Mouse (Mus musculus): Measurements from ENCODE around the gene Cdca4. TPM values are rescaled to one million over a fixed set of nuclear protein-coding genes. Genes with fewer than 3 reads are reported as not detected.
"Not testable (repeated sequence)": the region's sequence is repeated elsewhere in the genome, so short reads cannot be mapped to it uniquely, and the experiment has no call there.

The Cdca4 gene
- total RNA-seq, 1 experiment, result 78.2 TPM

- no peak for TF ChIP-seq ZC3H11A (IDR thresholded peaks at IDR 0.05; ENCODE audit: borderline replicate concordance, low read depth, low read length)
- no peak for TF ChIP-seq CHD2 (IDR thresholded peaks at IDR 0.05; ENCODE audit: low read depth, low read length)
- no peak for TF ChIP-seq ZNF384 (IDR thresholded peaks at IDR 0.05; ENCODE audit: low read depth, low read length)
- TF ChIP-seq HCFC1 (IDR thresholded peaks at IDR 0.05; ENCODE audit: borderline replicate concordance, insufficient read depth, low read length), result no peak
- no peak for TF ChIP-seq MAFK (IDR thresholded peaks at IDR 0.05; ENCODE audit: insufficient read depth, low read depth, low read length)
- Histone ChIP-seq H3K27ac (ENCODE audit: insufficient read depth, low read depth, low read length, poor library complexity, severe bottlenecking) (no peak overlapping the region; the same call in 1 of the 2 replicates), H3K4me3 (ENCODE audit: insufficient read depth in 1 of 2, low read depth in 1 of 2, low read length in 2 of 2, poor library complexity in 1 of 2, severe bottlenecking in 1 of 2) (no peak overlapping the region), H3K4me1 (ENCODE audit: control insufficient read depth in 2 of 2, insufficient read depth in 2 of 2, low read length in 2 of 2, poor library complexity in 1 of 2) (peaks cover 10 to 25% of the 10 kb centered on the region in 2 experiments), H3K9me3 (ENCODE audit: control insufficient read depth, insufficient read depth, low read depth, low read length) (no peaks in the 10 kb centered on the region), H3K36me3 (ENCODE audit: control insufficient read depth, insufficient read depth, low read length, poor library complexity, severe bottlenecking) (peaks cover 42% of the 10 kb centered on the region), H3K9ac (ENCODE audit: insufficient read depth, low read depth, low read length, poor library complexity, severe bottlenecking) (no peak overlapping the region)
- in situ Hi-C loops (cut with MboI; ENCODE audit: low sequenced_read_pairs in 2 of 2, unreplicated experiment in 2 of 2), result no loop called here
- DNase-seq (ENCODE audit: low read depth, low spot score), result no peak
These were observed 8.7 kb downstream of the Cdca4 start for GRCm38 (mm10) chr12:112820401-112820999.

- in situ Hi-C loops (cut with MboI; ENCODE audit: low sequenced_read_pairs in 2 of 2, unreplicated experiment in 2 of 2), result no loop called here
- Histone ChIP-seq H3K4me1 (ENCODE audit: control insufficient read depth in 2 of 2, insufficient read depth in 2 of 2, low read length in 2 of 2, poor library complexity in 1 of 2) (peaks cover 10 to 22% of the 10 kb centered on the region in 2 experiments), H3K36me3 (ENCODE audit: control insufficient read depth, insufficient read depth, low read length, poor library complexity, severe bottlenecking) (peaks cover 36% of the 10 kb centered on the region), H3K4me3 (ENCODE audit: insufficient read depth in 1 of 2, low read depth in 1 of 2, low read length in 2 of 2, poor library complexity in 1 of 2, severe bottlenecking in 1 of 2) (no peak overlapping the region), H3K9ac (ENCODE audit: insufficient read depth, low read depth, low read length, poor library complexity, severe bottlenecking) (no peak overlapping the region), H3K9me3 (ENCODE audit: control insufficient read depth, insufficient read depth, low read depth, low read length) (no peaks in the 10 kb centered on the region), H3K27ac (ENCODE audit: insufficient read depth, low read depth, low read length, poor library complexity, severe bottlenecking) (no peak overlapping the region)
- no peak for DNase-seq (ENCODE audit: low read depth, low spot score)
- TF ChIP-seq HCFC1 (IDR thresholded peaks at IDR 0.05; ENCODE audit: borderline replicate concordance, insufficient read depth, low read length) (no peak), MAFK (IDR thresholded peaks at IDR 0.05; ENCODE audit: insufficient read depth, low read depth, low read length) (no peak), CHD2 (IDR thresholded peaks at IDR 0.05; ENCODE audit: low read depth, low read length) (no peak), ZNF384 (IDR thresholded peaks at IDR 0.05; ENCODE audit: low read depth, low read length) (no peak), ZC3H11A (IDR thresholded peaks at IDR 0.05; ENCODE audit: borderline replicate concordance, low read depth, low read length) (no peak)
These were observed 10.1 kb downstream of the Cdca4 start for GRCm38 (mm10) chr12:112819057-112819662.

- H3K27ac ChIP-seq (ENCODE audit: insufficient read depth, low read depth, low read length, poor library complexity, severe bottlenecking); in situ Hi-C loops (cut with MboI; ENCODE audit: low sequenced_read_pairs in 2 of 2, unreplicated experiment in 2 of 2); DNase-seq (ENCODE audit: low read depth, low spot score); H3K4me3 ChIP-seq (ENCODE audit: insufficient read depth in 1 of 2, low read depth in 1 of 2, low read length in 2 of 2, poor library complexity in 1 of 2, severe bottlenecking in 1 of 2); H3K9ac ChIP-seq (ENCODE audit: insufficient read depth, low read depth, low read length, poor library complexity, severe bottlenecking); H3K9me3 ChIP-seq (ENCODE audit: control insufficient read depth, insufficient read depth, low read depth, low read length): not testable (repeated sequence)
- Histone ChIP-seq H3K36me3 (ENCODE audit: control insufficient read depth, insufficient read depth, low read length, poor library complexity, severe bottlenecking) (peaks cover 34% of the 10 kb centered on the region), H3K4me1 (ENCODE audit: control insufficient read depth in 2 of 2, insufficient read depth in 2 of 2, low read length in 2 of 2, poor library complexity in 1 of 2) (peaks cover 2 to 15% of the 10 kb centered on the region in 2 experiments; a peak in 3 of 4 replicates)
These were observed 12.4 kb downstream of the Cdca4 start for GRCm38 (mm10) chr12:112816866-112817265.

- Histone ChIP-seq H3K9me3 (ENCODE audit: control insufficient read depth, insufficient read depth, low read depth, low read length) (no peaks in the 10 kb centered on the region), H3K27ac (ENCODE audit: insufficient read depth, low read depth, low read length, poor library complexity, severe bottlenecking) (no peak overlapping the region), H3K36me3 (ENCODE audit: control insufficient read depth, insufficient read depth, low read length, poor library complexity, severe bottlenecking) (peaks cover 29% of the 10 kb centered on the region), H3K4me3 (ENCODE audit: insufficient read depth in 1 of 2, low read depth in 1 of 2, low read length in 2 of 2, poor library complexity in 1 of 2, severe bottlenecking in 1 of 2) (no peak overlapping the region), H3K9ac (ENCODE audit: insufficient read depth, low read depth, low read length, poor library complexity, severe bottlenecking) (no peak overlapping the region), H3K4me1 (ENCODE audit: control insufficient read depth in 2 of 2, insufficient read depth in 2 of 2, low read length in 2 of 2, poor library complexity in 1 of 2) (peaks cover 2 to 10% of the 10 kb centered on the region in 2 experiments; a peak in 3 of 4 replicates)
- DNase-seq (ENCODE audit: low read depth, low spot score), result no peak
- no peak for TF ChIP-seq ZNF384 (IDR thresholded peaks at IDR 0.05; ENCODE audit: low read depth, low read length)
- TF ChIP-seq CHD2 (IDR thresholded peaks at IDR 0.05; ENCODE audit: low read depth, low read length), result no peak
- no peak for TF ChIP-seq ZC3H11A (IDR thresholded peaks at IDR 0.05; ENCODE audit: borderline replicate concordance, low read depth, low read length)
- TF ChIP-seq HCFC1 (IDR thresholded peaks at IDR 0.05; ENCODE audit: borderline replicate concordance, insufficient read depth, low read length), result no peak
- TF ChIP-seq MAFK (IDR thresholded peaks at IDR 0.05; ENCODE audit: insufficient read depth, low read depth, low read length), result no peak
- in situ Hi-C loops (cut with MboI; ENCODE audit: low sequenced_read_pairs in 2 of 2, unreplicated experiment in 2 of 2), result no loop called here
These were observed 12.9 kb downstream of the Cdca4 start for GRCm38 (mm10) chr12:112816294-112816693.
